Mouse (Mus musculus) A20 (cell line): ENCODE data around the gene Crebbp.
A peak's percentile ranks its signal among the peaks of the same experiment; 100 is the strongest.

Experiments used
- DNase-seq: peaks from one replicate; pipeline ENCODE4 v3.0.0-alpha.2; 2011; ENCODE audit warnings: low read depth, low spot score

Gene Crebbp

GRCm38 (mm10) chr16:4052601-4053000 is 161.2 kb downstream of the Crebbp start:
- no peak for DNase-seq

- DNase-seq = peak; percentile 27
These were observed 168.3 kb downstream of the Crebbp start for GRCm38 (mm10) chr16:4045524-4045923.

GRCm38 (mm10) chr16:4044093-4044492 is 169.7 kb downstream of the Crebbp start:
- no peak for DNase-seq

- no peak for DNase-seq
These were observed 172.2 kb downstream of the Crebbp start for GRCm38 (mm10) chr16:4041646-4042045.

- no peak for DNase-seq
These were observed 173.6 kb downstream of the Crebbp start for GRCm38 (mm10) chr16:4040206-4040605.

- DNase-seq = no peak
These were observed 176.1 kb downstream of the Crebbp start for GRCm38 (mm10) chr16:4037690-4038089.

- no peak for DNase-seq
These were observed 177.0 kb downstream of the Crebbp start, which contains the start of gene Dnase1 for GRCm38 (mm10) chr16:4036807-4037206. Dnase1 (plus strand) TSS chr16:4036942.

- DNase-seq = no peak
These were observed 178.2 kb downstream of the Crebbp start for GRCm38 (mm10) chr16:4035575-4035974.

GRCm38 (mm10) chr16:4034476-4034875 is 179.3 kb downstream of the Crebbp start:
- DNase-seq = peak; percentile 62

GRCm38 (mm10) chr16:4033971-4034370 is 179.8 kb downstream of the Crebbp start:
- DNase-seq = no peak

- peak; percentile 59 for DNase-seq
These were observed 181.5 kb downstream of the Crebbp start for GRCm38 (mm10) chr16:4032341-4032748.

- DNase-seq = peak; percentile 55
These were observed 182.1 kb downstream of the Crebbp start for GRCm38 (mm10) chr16:4031441-4032274.
